Mouse (Mus musculus): ENCODE data around the gene Srpk3. TPM values are rescaled to one million over a fixed set of nuclear protein-coding genes. Genes with fewer than 3 reads are reported as not detected.
"Not testable (repeated sequence)": the region's sequence is repeated elsewhere in the genome, so short reads cannot be mapped to it uniquely, and the experiment has no call there.

Srpk3 gene
- 1.9 and 2.9 TPM in 2 replicates for polyA plus RNA-seq (2015; fragmentation: Nextera tagmentation; extraction: Ambion mirVana)

GRCm38 (mm10) chrX:73774168-73774760 is at the start of gene Srpk3:
Srpk3 (plus strand) TSS chrX:73774405.
- Histone ChIP-seq H3K27ac (replicated peaks) (no peak within 1 kb of the TSS), H3K9me3 (replicated peaks) (no peaks in the 10 kb centered on the region), H3K27me3 (0 out of 2 replicates have a peak, but pooled peaks cover 3% of the 10 kb centered on the region), H3K4me3 (replicated peaks) (no peak within 1 kb of the TSS), H3K36me3 (replicated peaks) (peaks cover 9% of the 10 kb centered on the region), H3K4me1 (replicated peaks) (no peaks in the 10 kb centered on the region), H3K4me2 (no peak within 1 kb of the TSS), H3K9ac (no peak within 1 kb of the TSS)
- WGBS (ENCODE audit: insufficient replicate concordance): 36% methylated on average over 9 of the region's 9 CpGs
- no peak for ATAC-seq (ENCODE audit: insufficient read depth)

- Histone ChIP-seq H3K27me3 (no peaks in the 10 kb centered on the region), H3K4me1 (replicated peaks) (no peaks in the 10 kb centered on the region), H3K9ac (no peak overlapping the region), H3K36me3 (replicated peaks) (no peaks in the 10 kb centered on the region), H3K9me3 (replicated peaks) (no peaks in the 10 kb centered on the region), H3K4me3 (replicated peaks) (no peak overlapping the region), H3K27ac (replicated peaks) (no peak overlapping the region), H3K4me2 (no peak overlapping the region)
- no peak for ATAC-seq (ENCODE audit: insufficient read depth)
- 23% methylated on average over 1 of the region's 1 CpGs for WGBS (ENCODE audit: insufficient replicate concordance)
These were observed 43.3 kb upstream of the Srpk3 start for GRCm38 (mm10) chrX:73730908-73731307.

- WGBS (ENCODE audit: insufficient replicate concordance): 55% methylated on average over 1 of the region's 1 CpGs
- no peaks in the 10 kb centered on the region for H3K27me3 ChIP-seq
- ATAC-seq (ENCODE audit: insufficient read depth): no peak
- no peak overlapping the region for H3K4me3 ChIP-seq (replicated peaks)
- H3K36me3 ChIP-seq (replicated peaks): no peaks in the 10 kb centered on the region
- H3K27ac ChIP-seq (replicated peaks): no peak overlapping the region
- H3K4me2 ChIP-seq: no peak overlapping the region
- no peaks in the 10 kb centered on the region for H3K4me1 ChIP-seq (replicated peaks)
- H3K9me3 ChIP-seq (replicated peaks): no peaks in the 10 kb centered on the region
- H3K9ac ChIP-seq: no peak overlapping the region
These were observed 36.0 kb upstream of the Srpk3 start for GRCm38 (mm10) chrX:73738155-73738554.

- no peak overlapping the region for H3K4me3 ChIP-seq (replicated peaks)
- no peak for ATAC-seq (ENCODE audit: insufficient read depth)
- no peaks in the 10 kb centered on the region for H3K4me1 ChIP-seq (replicated peaks)
- H3K27me3 ChIP-seq: no peaks in the 10 kb centered on the region
- H3K9me3 ChIP-seq (replicated peaks): no peaks in the 10 kb centered on the region
- no peak overlapping the region for H3K9ac ChIP-seq
- WGBS (ENCODE audit: insufficient replicate concordance): 52% methylated on average over 5 of the region's 5 CpGs
- H3K4me2 ChIP-seq: no peak overlapping the region
- no peak overlapping the region for H3K27ac ChIP-seq (replicated peaks)
- H3K36me3 ChIP-seq (replicated peaks): no peaks in the 10 kb centered on the region
These were observed 35.1 kb upstream of the Srpk3 start for GRCm38 (mm10) chrX:73739151-73739550.

- ATAC-seq (ENCODE audit: insufficient read depth); H3K9me3 ChIP-seq (replicated peaks); H3K4me3 ChIP-seq (replicated peaks); H3K36me3 ChIP-seq (replicated peaks); H3K4me1 ChIP-seq (replicated peaks); H3K27me3 ChIP-seq; H3K4me2 ChIP-seq; H3K9ac ChIP-seq; H3K27ac ChIP-seq (replicated peaks): not testable (repeated sequence)
- WGBS (ENCODE audit: insufficient replicate concordance): 72% methylated on average over 7 of the region's 7 CpGs
These were observed 34.4 kb upstream of the Srpk3 start for GRCm38 (mm10) chrX:73739841-73740240.

GRCm38 (mm10) chrX:73744774-73745481 is 29.3 kb upstream of the Srpk3 start:
- ATAC-seq (ENCODE audit: insufficient read depth): no peak
- WGBS (ENCODE audit: insufficient replicate concordance): 74% methylated on average over 1 of the region's 1 CpGs
- no peaks in the 10 kb centered on the region for H3K4me1 ChIP-seq (replicated peaks)

GRCm38 (mm10) chrX:73748977-73749376 is 25.2 kb upstream of the Srpk3 start:
- Histone ChIP-seq H3K9ac (no peak overlapping the region), H3K4me1 (replicated peaks) (no peaks in the 10 kb centered on the region), H3K27me3 (no peaks in the 10 kb centered on the region), H3K36me3 (replicated peaks) (no peaks in the 10 kb centered on the region), H3K27ac (replicated peaks) (no peak overlapping the region), H3K4me3 (replicated peaks) (no peak overlapping the region), H3K9me3 (replicated peaks) (no peaks in the 10 kb centered on the region), H3K4me2 (no peak overlapping the region)
- WGBS (ENCODE audit: insufficient replicate concordance): 76% methylated on average over 1 of the region's 1 CpGs
- no peak for ATAC-seq (ENCODE audit: insufficient read depth)

More at GRCm38 (mm10) chrX:73744774-73745481, 29.3 kb upstream of the Srpk3 start:
- Histone ChIP-seq H3K9me3 (replicated peaks) (no peaks in the 10 kb centered on the region), H3K4me3 (replicated peaks) (no peak overlapping the region), H3K27me3 (no peaks in the 10 kb centered on the region), H3K27ac (replicated peaks) (no peak overlapping the region), H3K9ac (no peak overlapping the region), H3K4me2 (no peak overlapping the region), H3K36me3 (replicated peaks) (no peaks in the 10 kb centered on the region)

GRCm38 (mm10) chrX:73756334-73757140 is 17.7 kb upstream of the Srpk3 start, which contains the start of gene Plxnb3:
Plxnb3 (plus strand) TSS chrX:73757090.
- H3K9me3 ChIP-seq (replicated peaks): no peaks in the 10 kb centered on the region
- no peaks in the 10 kb centered on the region for H3K27me3 ChIP-seq
- WGBS (ENCODE audit: insufficient replicate concordance): 55% methylated on average over 5 of the region's 5 CpGs
- no peak within 1 kb of the TSS for H3K9ac ChIP-seq
- ATAC-seq (ENCODE audit: insufficient read depth): no peak
- no peak within 1 kb of the TSS for H3K4me3 ChIP-seq (replicated peaks)
- H3K4me1 ChIP-seq (replicated peaks): no peaks in the 10 kb centered on the region
- no peaks in the 10 kb centered on the region for H3K36me3 ChIP-seq (replicated peaks)
- H3K4me2 ChIP-seq: no peak within 1 kb of the TSS
- H3K27ac ChIP-seq (replicated peaks): no peak within 1 kb of the TSS

- no peak overlapping the region for H3K4me3 ChIP-seq (replicated peaks)
- no peaks in the 10 kb centered on the region for H3K9me3 ChIP-seq (replicated peaks)
- no peaks in the 10 kb centered on the region for H3K4me1 ChIP-seq (replicated peaks)
- no peaks in the 10 kb centered on the region for H3K36me3 ChIP-seq (replicated peaks)
- no peaks in the 10 kb centered on the region for H3K27me3 ChIP-seq
- 65% methylated on average over 13 of the region's 13 CpGs for WGBS (ENCODE audit: insufficient replicate concordance)
- H3K27ac ChIP-seq (replicated peaks): no peak overlapping the region
- no peak overlapping the region for H3K4me2 ChIP-seq
- ATAC-seq (ENCODE audit: insufficient read depth): no peak
- no peak overlapping the region for H3K9ac ChIP-seq
These were observed 15.5 kb upstream of the Srpk3 start for GRCm38 (mm10) chrX:73758611-73759290.

- WGBS (ENCODE audit: insufficient replicate concordance): 46% methylated on average over 1 of the region's 1 CpGs
- no peak overlapping the region for H3K9ac ChIP-seq
- H3K27ac ChIP-seq (replicated peaks): no peak overlapping the region
- no peak for ATAC-seq (ENCODE audit: insufficient read depth)
- H3K4me1 ChIP-seq (replicated peaks): no peaks in the 10 kb centered on the region
- no peaks in the 10 kb centered on the region for H3K27me3 ChIP-seq
- H3K9me3 ChIP-seq (replicated peaks): no peaks in the 10 kb centered on the region
- H3K4me3 ChIP-seq (replicated peaks): no peak overlapping the region
- H3K36me3 ChIP-seq (replicated peaks): no peaks in the 10 kb centered on the region
- H3K4me2 ChIP-seq: no peak overlapping the region
These were observed 8.9 kb upstream of the Srpk3 start for GRCm38 (mm10) chrX:73765311-73765710.

- Histone ChIP-seq H3K27ac (replicated peaks) (no peak overlapping the region), H3K4me2 (no peak overlapping the region), H3K4me3 (replicated peaks) (no peak overlapping the region), H3K36me3 (replicated peaks) (no peaks in the 10 kb centered on the region), H3K9me3 (replicated peaks) (no peaks in the 10 kb centered on the region), H3K27me3 (0 out of 2 replicates have a peak, but pooled peaks cover 3% of the 10 kb centered on the region), H3K9ac (no peak overlapping the region), H3K4me1 (replicated peaks) (no peaks in the 10 kb centered on the region)
- ATAC-seq (ENCODE audit: insufficient read depth): no peak
- 50% methylated on average over 9 of the region's 9 CpGs for WGBS (ENCODE audit: insufficient replicate concordance)
These were observed 6.9 kb upstream of the Srpk3 start for GRCm38 (mm10) chrX:73767267-73767666.

Measured in liver, embryonic 15.5 days (tissue).